Mouse (Mus musculus): ENCODE results near the gene Slc20a1.
A peak's percentile ranks its signal among the peaks of the same experiment; 100 is the strongest.

Gene Slc20a1

GRCm38 (mm10) chr2:129198436-129199327, at the start of gene Slc20a1:
Slc20a1 (plus strand) TSS chr2:129198764.
- DNase-seq, result peak; percentile 99

GRCm38 (mm10) chr2:129148836-129149235, 49.7 kb upstream of the Slc20a1 start:
- DNase-seq, result no peak

GRCm38 (mm10) chr2:129150386-129150785, 48.2 kb upstream of the Slc20a1 start:
- DNase-seq, result no peak

GRCm38 (mm10) chr2:129151111-129151510, 47.5 kb upstream of the Slc20a1 start:
- no peak for DNase-seq

GRCm38 (mm10) chr2:129152751-129153150, 45.8 kb upstream of the Slc20a1 start:
- DNase-seq, result no peak

GRCm38 (mm10) chr2:129164815-129165214, 33.7 kb upstream of the Slc20a1 start:
- DNase-seq, result no peak

GRCm38 (mm10) chr2:129166466-129167463, 31.8 kb upstream of the Slc20a1 start:
- DNase-seq, result no peak

- DNase-seq, result no peak
These were observed 25.2 kb upstream of the Slc20a1 start for GRCm38 (mm10) chr2:129173386-129173785.

GRCm38 (mm10) chr2:129174474-129174873, 24.1 kb upstream of the Slc20a1 start:
- peak; percentile 45 for DNase-seq

- no peak for DNase-seq
These were observed 22.9 kb upstream of the Slc20a1 start for GRCm38 (mm10) chr2:129175636-129176035.

GRCm38 (mm10) chr2:129176676-129177420, 21.7 kb upstream of the Slc20a1 start:
- DNase-seq, result no peak

GRCm38 (mm10) chr2:129177661-129178060, 20.9 kb upstream of the Slc20a1 start:
- DNase-seq, result no peak

- no peak for DNase-seq
These were observed 20.2 kb upstream of the Slc20a1 start for GRCm38 (mm10) chr2:129178182-129178908.

GRCm38 (mm10) chr2:129179946-129180853, 18.4 kb upstream of the Slc20a1 start:
- no peak for DNase-seq

- no peak for DNase-seq
These were observed 17.1 kb upstream of the Slc20a1 start for GRCm38 (mm10) chr2:129181509-129181908.

GRCm38 (mm10) chr2:129182412-129182811, 16.2 kb upstream of the Slc20a1 start:
- DNase-seq, result no peak

GRCm38 (mm10) chr2:129183561-129184031, 15.0 kb upstream of the Slc20a1 start:
- DNase-seq, result no peak

GRCm38 (mm10) chr2:129184853-129185252, 13.7 kb upstream of the Slc20a1 start:
- no peak for DNase-seq

GRCm38 (mm10) chr2:129185611-129186290, 12.8 kb upstream of the Slc20a1 start:
- no peak for DNase-seq
